16 mouse cellular contexts compared by ENCODE assay signal in the genomic region with DNA sequence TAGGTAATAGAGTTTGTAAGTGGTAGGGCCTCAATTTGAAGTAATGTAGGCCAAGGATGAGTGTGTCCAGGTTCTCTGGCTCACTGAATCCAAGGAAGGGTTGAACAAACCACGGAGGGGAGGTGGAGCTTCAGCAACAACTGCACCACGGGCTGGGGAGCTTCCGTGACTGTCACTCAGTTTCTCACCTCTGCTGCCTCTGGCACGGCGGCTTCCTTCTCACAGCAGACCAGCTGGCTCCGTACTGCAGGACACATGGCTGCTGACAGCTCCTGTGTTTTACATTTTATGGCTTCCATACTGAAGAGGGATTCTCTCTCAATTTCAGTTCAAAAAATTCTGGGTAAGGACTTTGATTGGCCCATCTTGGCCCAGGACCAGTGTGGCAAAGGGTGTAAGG.
"Had no signal": no experiment of that assay in that cellular context is flagged by ENCODE, and none has a peak within 500 bp of the region (broad histone marks: within the 10 kb centered on the region; RNA-seq: fewer than 3 reads in every experiment).

No protein-coding gene starts in this region.

- ATAC-seq: midbrain, embryonic 16.5 days had no signal

- H3K4me3 ChIP-seq: liver, embryonic 13.5 days; midbrain, embryonic 12.5 days; myocyte; neural tube, embryonic 13.5 days had no signal

- H3K27me3 ChIP-seq: liver, embryonic 13.5 days; midbrain, embryonic 12.5 days; neural tube, embryonic 13.5 days had no signal

- H3K4me1 ChIP-seq: midbrain, embryonic 12.5 days had no signal

- H3K9me3 ChIP-seq: liver, embryonic 13.5 days; midbrain, embryonic 12.5 days; neural tube, embryonic 13.5 days had no signal

- H3K9ac ChIP-seq: liver, embryonic 13.5 days; midbrain, embryonic 12.5 days; neural tube, embryonic 13.5 days had no signal

- H3K27ac ChIP-seq: liver, embryonic 13.5 days; midbrain, embryonic 12.5 days; neural tube, embryonic 13.5 days; stomach, postnatal 0 days had no signal

- H3K4me2 ChIP-seq: liver, embryonic 13.5 days; midbrain, embryonic 12.5 days; neural tube, embryonic 13.5 days had no signal

- DNase-seq: kidney, adult 9 months; kidney, postnatal 14 days; kidney, postnatal 4 days; liver, embryonic 13.5 days; lung, adult 2 months; lung, postnatal 14 days; lung, postnatal 4 days; retina, postnatal 1 day; thymus, adult 2 months; thymus, postnatal 14 days; thymus, postnatal 4 days had no signal
